Mouse (Mus musculus) bone marrow macrophage, adult 2 months (primary cell): ENCODE results near the gene Fndc9.

Experiments
- CTCF ChIP-seq: IDR thresholded peaks from 2 replicates; pipeline ENCODE4 v1.5.1; 2012; ENCODE audit warnings: low read depth, mild to moderate bottlenecking, low read length, moderate library complexity
- POLR2A ChIP-seq: IDR thresholded peaks from 2 replicates; pipeline ENCODE4 v1.6.1; 2012; ENCODE audit warnings: mild to moderate bottlenecking, low read depth, low read length, borderline replicate concordance

DNA sequence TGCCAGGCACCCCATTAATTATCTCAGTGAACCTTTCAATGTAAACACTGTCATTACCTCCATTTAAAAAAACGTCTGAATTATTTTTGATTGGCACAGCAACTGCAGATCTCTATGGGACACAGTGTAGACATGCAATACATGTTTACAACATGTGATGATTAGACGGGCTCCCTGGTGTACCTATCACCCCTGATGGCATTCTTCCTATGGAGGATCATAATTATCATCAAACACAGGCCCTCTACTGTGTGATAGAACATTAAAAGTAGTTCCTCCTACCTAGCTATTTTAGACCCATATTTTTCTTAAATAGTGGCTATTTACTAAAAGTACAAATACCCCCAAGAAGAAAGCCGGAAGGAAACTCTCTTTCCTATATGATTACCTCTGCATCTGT, 34.6 kb downstream of the Fndc9 start:
- TF ChIP-seq CTCF = no peak
- no peak for TF ChIP-seq POLR2A
